ENCODE assay signal across 8 mouse cellular contexts in genomic region chr6:47454131-47454574, GRCm38 (mm10). TPM values are rescaled to one million over a fixed set of nuclear protein-coding genes. Genes with fewer than 3 reads are reported as not detected.
DNase-seq lines count a peak whose midpoint lies in the region; ATAC-seq and TF ChIP-seq lines count a peak whose summit lies in the region.

No protein-coding gene starts in this region.

- H3K9me3 ChIP-seq in G1E (replicated peaks) = no peaks in the 10 kb centered on the region
- H3K9me3 ChIP-seq in forebrain, embryonic 16.5 days (ENCODE audit: control insufficient read depth, low read length) = no peaks in the 10 kb centered on the region
- no peaks in the 10 kb centered on the region for H3K9me3 ChIP-seq in lung, embryonic 15.5 days

- H3K36me3 ChIP-seq in G1E (replicated peaks) = peaks cover 2% of the 10 kb centered on the region
- no peaks in the 10 kb centered on the region for H3K36me3 ChIP-seq in forebrain, embryonic 16.5 days (ENCODE audit: control insufficient read depth, insufficient read depth)
- no peaks in the 10 kb centered on the region for H3K36me3 ChIP-seq in lung, embryonic 15.5 days

- H3K4me2 ChIP-seq in forebrain, embryonic 16.5 days (ENCODE audit: low read length) = peak overlapping the region; percentile 65
- peak overlapping the region; percentile 71 for H3K4me2 ChIP-seq in lung, embryonic 15.5 days

- H3K27me3 ChIP-seq in G1E (ENCODE audit: insufficient read depth, low read length) = no peaks in the 10 kb centered on the region
- no peaks in the 10 kb centered on the region for H3K27me3 ChIP-seq in forebrain, embryonic 16.5 days (replicated peaks; ENCODE audit: control insufficient read depth, insufficient read depth, low read length)
- no peaks in the 10 kb centered on the region for H3K27me3 ChIP-seq in lung, embryonic 15.5 days

- H3K27ac ChIP-seq in forebrain, embryonic 16.5 days (ENCODE audit: low read length) = peak overlapping the region; percentile 89
- H3K27ac ChIP-seq in lung, embryonic 15.5 days = peak overlapping the region; percentile 99
- peak overlapping the region; percentile 90 for H3K27ac ChIP-seq in olfactory bulb, adult 2 months (ENCODE audit: insufficient read depth, low read depth, low read length)

- no peak for TF ChIP-seq CTCF in G1E (IDR thresholded peaks at IDR 0.05; ENCODE audit: low read depth, low read length)
- TF ChIP-seq CTCF in olfactory bulb, adult 2 months (IDR thresholded peaks at IDR 0.05; ENCODE audit: insufficient read depth, low read depth, low read length) = no peak

- TF ChIP-seq POLR2A in olfactory bulb, adult 2 months (IDR thresholded peaks at IDR 0.05; ENCODE audit: insufficient read depth, low read depth, low read length) = no peak

- peak overlapping the region; percentile 90 for H3K4me3 ChIP-seq in G1E (ENCODE audit: low read depth, low read length)
- peak overlapping the region; percentile 86 for H3K4me3 ChIP-seq in forebrain, embryonic 16.5 days (replicated peaks; ENCODE audit: low read length)
- H3K4me3 ChIP-seq in lung, embryonic 15.5 days = peak overlapping the region; percentile 68
- H3K4me3 ChIP-seq in olfactory bulb, adult 2 months (ENCODE audit: insufficient read depth, low read depth, low read length) = peak overlapping the region; percentile 100

- peaks cover 31% of the 10 kb centered on the region for H3K4me1 ChIP-seq in G1E (ENCODE audit: insufficient read depth, low read depth, low read length)
- peaks cover 18% of the 10 kb centered on the region for H3K4me1 ChIP-seq in forebrain, embryonic 16.5 days (replicated peaks; ENCODE audit: control insufficient read depth, insufficient read depth, low read length)
- H3K4me1 ChIP-seq in lung, embryonic 15.5 days = peaks cover 26% of the 10 kb centered on the region; the same call in 1 of the 2 replicates
- H3K4me1 ChIP-seq in olfactory bulb, adult 2 months (ENCODE audit: control insufficient read depth, insufficient read depth, low read length) = no peaks in the 10 kb centered on the region

- DNase-seq in G1E (ENCODE audit: low spot score) = peak; percentile 52
- DNase-seq in cerebellum, adult 11-12 months = peak; percentile 88
- DNase-seq in layer of hippocampus, adult 9-11 months = peak; percentile 65
- peak; percentile 55 for DNase-seq in thymus, postnatal 0 days (ENCODE audit: low spot score)

- peak overlapping the region; percentile 98 for H3K9ac ChIP-seq in forebrain, embryonic 16.5 days (replicated peaks; ENCODE audit: low read depth, low read length)
- H3K9ac ChIP-seq in lung, embryonic 15.5 days = peak overlapping the region; percentile 87

- 0% methylated on average over 38 of the region's 72 CpGs for WGBS in forebrain, embryonic 16.5 days
- 2% methylated on average over 46 of the region's 72 CpGs for WGBS in lung, embryonic 15.5 days
- 1% methylated on average over 63 of the region's 72 CpGs for WGBS in olfactory bulb, adult 2 months

- no peak for ATAC-seq in G1E (ENCODE audit: extremely low read depth, insufficient number of reproducible peaks, low FRiP score, poor library complexity, severe bottlenecking)
- peak; percentile 91 for ATAC-seq in forebrain, embryonic 16.5 days
- peak; percentile 40 to 69 for ATAC-seq in hematopoietic stem cell, adult 5-6 weeks (replicated peaks in 1 of 2; ENCODE audit: insufficient read depth in 1 of 2, low FRiP score in 2 of 2, low TSS enrichment in 1 of 2, low read depth in 1 of 2, poor library complexity in 2 of 2, severe bottlenecking in 2 of 2)
- ATAC-seq in lung, embryonic 15.5 days (ENCODE audit: borderline replicate concordance, extremely low read depth, low FRiP score, low TSS enrichment) = peak; percentile 92

RNA-seq across cellular contexts. Expression of gene Cul1, which starts 1.0 kb away (rescaled TPM):
- total RNA-seq in G1E (2014; fragmentation: Nextera tagmentation) (184 and 203 TPM in 2 replicates), G1E (2017) (144 and 150 TPM in 2 replicates)
- 17.5 and 22.6 TPM in 2 replicates for polyA plus RNA-seq in G1E (2012)
- 168 and 188 TPM in 2 replicates for polyA plus RNA-seq in forebrain, embryonic 16.5 days (2015; fragmentation: Nextera tagmentation; extraction: Ambion mirVana)
- 159 and 163 TPM in 2 replicates for total RNA-seq in hematopoietic stem cell, adult 5-6 weeks (2017)
- polyA plus RNA-seq in lung, embryonic 15.5 days (2015; fragmentation: Nextera tagmentation; extraction: Ambion mirVana) = 140 and 142 TPM in 2 replicates
- polyA plus RNA-seq in olfactory bulb, adult 2 months (2012; ENCODE audit: insufficient read depth, insufficient read length, low replicate concordance, missing spikeins) = 268 TPM in 1 of 2 replicates, not detected in the other
- 78.7 and 84.7 TPM in 2 replicates for polyA plus RNA-seq in thymus, postnatal 0 days (2015; fragmentation: Nextera tagmentation; extraction: Ambion mirVana)
